Mouse (Mus musculus) liver, embryonic 16.5 days (tissue): ENCODE results near the gene Pomt2. TPM values are rescaled to one million over a fixed set of nuclear protein-coding genes. Genes with fewer than 3 reads are reported as not detected.
"Not testable (repeated sequence)": the region's sequence is repeated elsewhere in the genome, so short reads cannot be mapped to it uniquely, and the experiment has no call there.

Source experiments
- ATAC-seq: fragments of 200-750 bp; cut with Nextera tagmentation; 2 replicates; pipeline ENCODE4 v1.8.0; 2017; ENCODE audit warnings: low read depth, mild to moderate bottlenecking, moderate number of reproducible peaks, moderate library complexity
- H3K27ac ChIP-seq: fragments of 300-500 bp; sonication (generic); 2 replicates; pipeline ENCODE4 v1.5.1; 2014; ENCODE audit warnings: mild to moderate bottlenecking, low read length
- H3K27me3 ChIP-seq: fragments of 300-500 bp; sonication (generic); 2 replicates; pipeline ENCODE4 v1.6.1; 2014; ENCODE audit warnings: low read depth, low read length, mixed read lengths; ENCODE audit not compliant: control insufficient read depth, insufficient read depth
- H3K36me3 ChIP-seq: fragments of 300-500 bp; sonication (generic); 2 replicates; pipeline ENCODE4 v1.6.1; 2014; ENCODE audit warnings: mild to moderate bottlenecking; ENCODE audit not compliant: control insufficient read depth, insufficient read depth
- H3K4me1 ChIP-seq: fragments of 300-500 bp; sonication (generic); 2 replicates; pipeline ENCODE4 v1.6.1; 2014; ENCODE audit warnings: low read depth, low read length, mixed read lengths; ENCODE audit not compliant: control insufficient read depth
- H3K4me2 ChIP-seq: fragments of 300-500 bp; sonication (generic); 2 replicates; pipeline ENCODE4 v1.6.1; 2014; ENCODE audit warnings: low read depth, low read length, mixed read lengths
- H3K4me3 ChIP-seq: fragments of 300-500 bp; sonication (generic); 2 replicates; pipeline ENCODE4 v1.5.1; 2014; ENCODE audit warnings: low read depth, mild to moderate bottlenecking, low read length
- H3K9ac ChIP-seq: fragments of 300-500 bp; sonication (generic); 2 replicates; pipeline ENCODE4 v1.6.1; 2014; ENCODE audit warnings: low read depth, low read length
- H3K9me3 ChIP-seq: fragments of 300-500 bp; sonication (generic); replicated peaks from 2 replicates; pipeline ENCODE4 v1.6.1; 2016; ENCODE audit warnings: low read length; ENCODE audit not compliant: control insufficient read depth
- WGBS: fragments of 180-500 bp; shearing (Covaris S2); extraction: QIAGEN DNeasy Blood & Tissue Kit; methylation state at CpG from one replicate; pipeline ENCODE4 v1.1.7; 2014; ENCODE audit not compliant: insufficient replicate concordance; 5-methylcytosine and 5-hydroxymethylcytosine counted together
- polyA plus RNA-seq: library from polyadenylated mRNA; unstranded; fragments of >200 nt; fragmentation: Nextera tagmentation; extraction: Ambion mirVana; gene quantifications from 2 replicates; pipeline ENCODE4 v1.2.1, GENCODE M21; 2015

Gene Pomt2
- polyA plus RNA-seq, 1 experiment from 2014 or later: 3.8 TPM

GRCm38 (mm10) chr12:87157361-87157760 is 9.6 kb upstream of the Pomt2 start:
- peak overlapping the region; percentile 46 for H3K4me3 ChIP-seq
- peaks cover 4% of the 10 kb centered on the region for H3K36me3 ChIP-seq
- H3K4me1 ChIP-seq: peaks cover 10% of the 10 kb centered on the region
- H3K27me3 ChIP-seq: no peaks in the 10 kb centered on the region
- no peaks in the 10 kb centered on the region for H3K9me3 ChIP-seq
- peak; percentile 84 for ATAC-seq
- H3K4me2 ChIP-seq: peak overlapping the region; percentile 19; the same call in 1 of the 2 replicates
- H3K27ac ChIP-seq: peak overlapping the region; percentile 88
- H3K9ac ChIP-seq: peak overlapping the region; percentile 37
- 58% methylated on average over 4 of the region's 4 CpGs for WGBS

- H3K27me3 ChIP-seq, H3K27ac ChIP-seq, H3K9ac ChIP-seq, H3K4me1 ChIP-seq, H3K9me3 ChIP-seq, H3K4me3 ChIP-seq, H3K36me3 ChIP-seq, H3K4me2 ChIP-seq, ATAC-seq: not testable (repeated sequence)
- WGBS: 75% methylated on average over 4 of the region's 4 CpGs
Observed at GRCm38 (mm10) chr12:87154448-87154847, 6.7 kb upstream of the Pomt2 start.

- H3K4me1 ChIP-seq: peaks cover 11% of the 10 kb centered on the region
- peaks cover 2% of the 10 kb centered on the region; the same call in 1 of the 2 replicates for H3K9me3 ChIP-seq
- no peak overlapping the region for H3K9ac ChIP-seq
- ATAC-seq: no peak
- no peak overlapping the region for H3K27ac ChIP-seq
- H3K4me2 ChIP-seq: no peak overlapping the region
- no peak overlapping the region for H3K4me3 ChIP-seq
- no peaks in the 10 kb centered on the region for H3K27me3 ChIP-seq
- WGBS: 83% methylated on average over 5 of the region's 5 CpGs
- H3K36me3 ChIP-seq: no peaks in the 10 kb centered on the region
Observed at GRCm38 (mm10) chr12:87149471-87149870, 1.7 kb upstream of the Pomt2 start.

- peaks cover 11% of the 10 kb centered on the region for H3K4me1 ChIP-seq
- H3K4me2 ChIP-seq: peak overlapping the region; percentile 75
- H3K27ac ChIP-seq: peak overlapping the region; percentile 82
- H3K9ac ChIP-seq: peak overlapping the region; percentile 76
- H3K36me3 ChIP-seq: no peaks in the 10 kb centered on the region
- no peak for ATAC-seq
- WGBS: 14% methylated on average over 15 of the region's 15 CpGs
- peak overlapping the region; percentile 85 for H3K4me3 ChIP-seq
- H3K27me3 ChIP-seq: no peaks in the 10 kb centered on the region
- peaks cover 2% of the 10 kb centered on the region; the same call in 1 of the 2 replicates for H3K9me3 ChIP-seq
Observed at GRCm38 (mm10) chr12:87148136-87148535, 368 bp upstream of the Pomt2 start.

GRCm38 (mm10) chr12:87146966-87147365 is 802 bp downstream of the Pomt2 start, which contains the start of gene Gstz1:
TSS of gene Gstz1 (plus strand) at chr12:87147165.
- no peaks in the 10 kb centered on the region for H3K36me3 ChIP-seq
- ATAC-seq: peak; percentile 80
- H3K27ac ChIP-seq: peak within 1 kb of the TSS; percentile 82
- no peaks in the 10 kb centered on the region for H3K9me3 ChIP-seq
- H3K27me3 ChIP-seq: no peaks in the 10 kb centered on the region
- peak within 1 kb of the TSS; percentile 85 for H3K4me3 ChIP-seq
- peak within 1 kb of the TSS; percentile 76 for H3K9ac ChIP-seq
- H3K4me1 ChIP-seq: peaks cover 11% of the 10 kb centered on the region
- under 1% methylated on average over 27 of the region's 27 CpGs for WGBS
- peak within 1 kb of the TSS; percentile 75 for H3K4me2 ChIP-seq

GRCm38 (mm10) chr12:87142156-87142555 is 5.6 kb downstream of the Pomt2 start:
- Histone ChIP-seq H3K36me3 (no peaks in the 10 kb centered on the region), H3K4me3 (no peak overlapping the region), H3K9me3 (no peaks in the 10 kb centered on the region), H3K27ac (no peak overlapping the region), H3K4me1 (peaks cover 3% of the 10 kb centered on the region), H3K9ac (no peak overlapping the region), H3K4me2 (no peak overlapping the region), H3K27me3 (no peaks in the 10 kb centered on the region)
- 39% methylated on average over 2 of the region's 2 CpGs for WGBS
- ATAC-seq: no peak

- Histone ChIP-seq H3K27me3 (no peaks in the 10 kb centered on the region), H3K4me3 (no peak overlapping the region), H3K9me3 (no peaks in the 10 kb centered on the region), H3K4me1 (no peaks in the 10 kb centered on the region), H3K27ac (no peak overlapping the region), H3K36me3 (no peaks in the 10 kb centered on the region), H3K9ac (no peak overlapping the region), H3K4me2 (no peak overlapping the region)
- 47% methylated on average over 2 of the region's 2 CpGs for WGBS
- ATAC-seq: no peak
Observed at GRCm38 (mm10) chr12:87138768-87139167, 9.0 kb downstream of the Pomt2 start.

- Histone ChIP-seq H3K36me3 (no peaks in the 10 kb centered on the region), H3K27ac (no peak overlapping the region), H3K27me3 (no peaks in the 10 kb centered on the region), H3K4me2 (no peak overlapping the region), H3K4me1 (no peaks in the 10 kb centered on the region), H3K9ac (no peak overlapping the region), H3K9me3 (no peaks in the 10 kb centered on the region), H3K4me3 (no peak overlapping the region)
- ATAC-seq: no peak
- WGBS: 86% methylated on average over 2 of the region's 2 CpGs
Observed at GRCm38 (mm10) chr12:87138342-87138701, 9.4 kb downstream of the Pomt2 start.

- H3K9me3 ChIP-seq: no peaks in the 10 kb centered on the region
- 76% methylated on average over 15 of the region's 15 CpGs for WGBS
- H3K4me3 ChIP-seq: no peak overlapping the region
- ATAC-seq: no peak
- no peaks in the 10 kb centered on the region for H3K27me3 ChIP-seq
- no peaks in the 10 kb centered on the region for H3K36me3 ChIP-seq
- peaks cover 2% of the 10 kb centered on the region; the same call in 1 of the 2 replicates for H3K4me1 ChIP-seq
- no peak overlapping the region for H3K9ac ChIP-seq
- H3K27ac ChIP-seq: no peak overlapping the region
- H3K4me2 ChIP-seq: no peak overlapping the region
Observed at GRCm38 (mm10) chr12:87137439-87138341, 10.1 kb downstream of the Pomt2 start.
